Mouse (Mus musculus): ENCODE measurements at regions not wholly inside any gene's neighbourhood (a gene's known extent, or its start where the extent isn't known, plus 50 kb on each side); places are given as distances from the start of the nearest gene placed in this dataset.

GRCm38 (mm10) chr15:50246418-50247186 is 3638.1 kb upstream of the Gm7489 start:
- Histone ChIP-seq H3K4me3 (no peak overlapping the region), H3K27me3 (ENCODE audit: poor library complexity, severe bottlenecking) (no peaks in the 10 kb centered on the region), H3K27ac (no peak overlapping the region), H3K4me1 (no peaks in the 10 kb centered on the region), H3K36me3 (replicated peaks) (no peaks in the 10 kb centered on the region), H3K9me3 (no peaks in the 10 kb centered on the region)
- no peak for DNase-seq (ENCODE audit: extremely low spot score, low spot score)
- WGBS = 92% methylated on average over 15 of the region's 15 CpGs

- no peak overlapping the region for H3K4me3 ChIP-seq
- 89% methylated on average over 2 of the region's 2 CpGs for WGBS
- DNase-seq (ENCODE audit: extremely low spot score, low spot score) = no peak
Observed at GRCm38 (mm10) chr15:50260057-50260456, 3624.6 kb upstream of the Gm7489 start.

DNA sequence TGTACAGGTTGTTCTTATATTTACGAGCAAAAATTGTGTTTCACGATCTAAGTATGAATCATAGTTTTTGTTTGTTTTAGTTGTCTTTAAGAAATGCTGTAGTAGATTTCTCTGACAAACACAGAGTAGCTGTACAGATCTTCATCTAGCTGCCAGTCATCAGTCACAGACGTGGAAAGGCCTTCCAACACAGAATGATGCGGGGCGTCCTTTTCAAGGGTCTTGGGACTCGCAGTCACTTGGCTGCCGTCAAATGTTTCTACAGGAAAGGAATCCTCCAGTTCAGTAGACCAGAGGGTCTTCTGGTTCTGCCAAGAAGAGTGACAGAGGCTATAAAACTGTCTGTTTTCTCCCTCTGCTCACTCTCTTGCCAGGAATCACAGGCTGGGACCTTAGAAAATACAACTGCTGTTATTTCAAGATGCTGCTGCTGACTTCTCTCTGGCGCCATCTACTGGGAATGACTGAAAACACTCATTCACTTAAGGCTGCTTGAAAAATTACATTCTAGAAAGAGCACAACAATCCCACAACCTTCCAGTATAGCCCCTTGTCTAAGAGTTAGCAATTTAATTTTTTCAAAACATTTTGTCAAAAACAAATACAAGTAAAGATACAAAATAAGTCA is 3623.3 kb upstream of the Gm7489 start:
- 79% methylated on average over 8 of the region's 8 CpGs for WGBS
- no peak overlapping the region for H3K4me3 ChIP-seq
- no peaks in the 10 kb centered on the region for H3K36me3 ChIP-seq (replicated peaks)
- H3K27ac ChIP-seq = no peak overlapping the region
- no peaks in the 10 kb centered on the region for H3K27me3 ChIP-seq (ENCODE audit: poor library complexity, severe bottlenecking)
- H3K4me1 ChIP-seq = no peaks in the 10 kb centered on the region
- peak; percentile 36 for DNase-seq (ENCODE audit: extremely low spot score, low spot score)
- no peaks in the 10 kb centered on the region for H3K9me3 ChIP-seq

More at GRCm38 (mm10) chr15:50260057-50260456, 3624.6 kb upstream of the Gm7489 start:
- H3K27me3 ChIP-seq (ENCODE audit: poor library complexity, severe bottlenecking) = no peaks in the 10 kb centered on the region
- H3K9me3 ChIP-seq = no peaks in the 10 kb centered on the region
- no peak overlapping the region for H3K27ac ChIP-seq
- H3K4me1 ChIP-seq = no peaks in the 10 kb centered on the region
- H3K36me3 ChIP-seq (replicated peaks) = no peaks in the 10 kb centered on the region

GRCm38 (mm10) chr15:50267542-50267941 is 3617.2 kb upstream of the Gm7489 start:
- WGBS = 87% methylated on average over 1 of the region's 1 CpGs
- no peak overlapping the region for H3K4me3 ChIP-seq
- no peak for DNase-seq (ENCODE audit: extremely low spot score, low spot score)
- no peak overlapping the region for H3K27ac ChIP-seq
- no peaks in the 10 kb centered on the region for H3K36me3 ChIP-seq (replicated peaks)
- no peaks in the 10 kb centered on the region for H3K27me3 ChIP-seq (ENCODE audit: poor library complexity, severe bottlenecking)
- H3K9me3 ChIP-seq = no peaks in the 10 kb centered on the region
- no peaks in the 10 kb centered on the region for H3K4me1 ChIP-seq

DNA sequence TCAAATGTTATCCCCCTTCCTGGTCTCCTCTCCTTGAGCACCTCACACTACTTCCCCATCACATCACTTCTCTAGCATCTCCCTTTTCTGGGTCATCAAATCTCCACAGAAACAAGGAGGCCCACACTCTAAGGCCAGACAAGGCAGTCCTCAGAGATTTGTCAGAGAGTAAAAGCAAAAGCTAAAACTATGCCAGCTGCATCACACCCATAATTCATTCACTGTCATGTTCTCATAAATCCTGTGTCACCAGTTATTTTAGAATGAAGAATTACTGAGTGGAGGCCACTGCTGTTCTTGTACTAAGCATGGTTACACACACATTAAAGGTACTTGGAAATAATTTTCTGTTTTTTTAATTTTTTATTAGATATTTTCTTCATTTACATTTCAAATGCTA is 3613.1 kb upstream of the Gm7489 start:
- Histone ChIP-seq H3K36me3 (replicated peaks) (no peaks in the 10 kb centered on the region), H3K27ac (no peak overlapping the region), H3K9me3 (no peaks in the 10 kb centered on the region), H3K27me3 (ENCODE audit: poor library complexity, severe bottlenecking) (no peaks in the 10 kb centered on the region), H3K4me3 (no peak overlapping the region), H3K4me1 (no peaks in the 10 kb centered on the region)
- DNase-seq (ENCODE audit: extremely low spot score, low spot score) = no peak

DNA sequence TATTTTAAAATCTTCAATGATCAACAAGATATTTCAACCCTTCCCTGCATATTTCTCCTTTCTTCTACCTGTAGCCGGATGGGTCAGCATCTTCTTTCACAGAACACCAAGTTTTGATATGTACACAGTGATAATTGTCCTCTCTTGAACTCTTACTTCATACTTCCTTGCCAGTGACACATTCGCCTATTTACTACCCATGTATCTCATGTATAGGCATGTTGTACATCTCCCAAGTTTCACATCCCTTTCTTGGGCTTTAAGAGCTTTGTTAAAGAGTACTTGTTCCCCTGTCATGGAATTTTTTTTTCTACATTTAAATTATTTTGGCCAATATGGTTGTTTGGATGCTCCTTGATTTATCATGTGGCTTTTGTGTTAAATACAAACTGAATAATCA is 3602.1 kb upstream of the Gm7489 start:
- no peaks in the 10 kb centered on the region for H3K27me3 ChIP-seq (ENCODE audit: poor library complexity, severe bottlenecking)
- H3K36me3 ChIP-seq (replicated peaks) = no peaks in the 10 kb centered on the region
- H3K9me3 ChIP-seq = no peaks in the 10 kb centered on the region
- no peak overlapping the region for H3K27ac ChIP-seq
- WGBS = 83% methylated on average over 2 of the region's 2 CpGs
- no peaks in the 10 kb centered on the region for H3K4me1 ChIP-seq
- no peak overlapping the region for H3K4me3 ChIP-seq
- DNase-seq (ENCODE audit: extremely low spot score, low spot score) = no peak

DNA sequence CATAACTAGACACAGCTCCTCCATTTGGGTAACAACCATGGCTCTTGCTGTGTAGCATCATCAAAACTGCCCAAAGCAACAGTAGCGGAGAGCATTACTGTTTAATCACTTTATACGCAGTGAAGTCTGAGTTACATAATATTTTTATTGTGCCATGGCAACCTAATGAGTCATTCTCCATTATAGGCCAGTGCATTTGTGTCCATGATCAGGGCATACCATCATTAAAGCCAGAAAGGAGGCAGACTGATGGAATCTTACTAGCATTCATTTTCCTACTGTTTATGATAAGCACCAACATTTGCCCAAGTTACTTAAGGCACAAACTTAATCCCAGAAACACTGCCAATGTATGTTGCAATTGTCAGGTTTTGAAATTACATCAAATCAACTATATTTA is 3601.2 kb upstream of the Gm7489 start:
- DNase-seq (ENCODE audit: extremely low spot score, low spot score) = no peak
- Histone ChIP-seq H3K27ac (no peak overlapping the region), H3K9me3 (no peaks in the 10 kb centered on the region), H3K4me1 (no peaks in the 10 kb centered on the region), H3K4me3 (no peak overlapping the region), H3K27me3 (ENCODE audit: poor library complexity, severe bottlenecking) (no peaks in the 10 kb centered on the region), H3K36me3 (replicated peaks) (no peaks in the 10 kb centered on the region)
- WGBS = 95% methylated on average over 2 of the region's 2 CpGs

DNA sequence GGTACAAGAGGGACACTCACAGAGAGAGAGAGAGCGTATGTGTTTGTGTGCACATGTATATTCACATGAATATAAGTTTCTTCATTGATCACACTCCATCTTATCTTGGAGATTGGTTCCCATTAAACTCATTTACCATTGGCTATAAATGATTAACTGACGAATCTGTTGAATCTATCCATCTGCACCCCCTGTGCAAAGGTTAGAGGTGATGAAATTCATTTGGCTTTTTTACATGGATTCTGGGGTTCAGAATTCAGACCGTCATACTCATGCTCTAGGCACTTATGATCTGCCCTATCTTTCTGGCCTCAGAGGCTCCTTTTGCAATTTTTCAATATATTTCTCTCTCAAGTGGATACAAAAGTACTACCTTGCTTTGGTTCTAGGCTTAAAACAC is 3582.9 kb upstream of the Gm7489 start:
- no peak for DNase-seq (ENCODE audit: extremely low spot score, low spot score)
- no peaks in the 10 kb centered on the region for H3K4me1 ChIP-seq
- 96% methylated on average over 3 of the region's 3 CpGs for WGBS
- H3K36me3 ChIP-seq (replicated peaks) = no peaks in the 10 kb centered on the region
- no peaks in the 10 kb centered on the region for H3K27me3 ChIP-seq (ENCODE audit: poor library complexity, severe bottlenecking)
- H3K9me3 ChIP-seq = no peaks in the 10 kb centered on the region
- H3K27ac ChIP-seq = no peak overlapping the region
- no peak overlapping the region for H3K4me3 ChIP-seq

- no peaks in the 10 kb centered on the region for H3K9me3 ChIP-seq
- 95% methylated on average over 4 of the region's 4 CpGs for WGBS
Observed at GRCm38 (mm10) chr15:50304085-50304484, 3580.6 kb upstream of the Gm7489 start.

DNA sequence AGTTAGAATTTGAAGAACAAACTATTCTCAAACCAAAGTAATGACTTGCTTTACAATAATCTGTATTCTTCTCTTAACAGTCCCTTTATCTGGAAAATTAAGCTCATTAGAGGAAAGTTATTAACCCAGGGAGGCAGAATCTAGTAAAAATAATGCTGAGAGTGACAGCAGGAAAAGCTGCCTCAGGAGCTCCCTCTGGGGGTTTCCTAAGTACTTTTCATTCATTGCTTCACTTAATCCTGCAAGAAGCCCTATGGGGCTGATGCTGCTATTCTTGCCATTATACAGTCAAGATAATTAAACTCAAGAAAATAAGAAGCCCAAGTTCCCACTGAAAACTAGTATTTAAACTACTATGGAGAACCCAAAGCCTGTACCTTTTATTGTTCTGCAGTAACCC is 3563.9 kb upstream of the Gm7489 start:
- DNase-seq (ENCODE audit: extremely low spot score, low spot score) = no peak

More at GRCm38 (mm10) chr15:50304085-50304484, 3580.6 kb upstream of the Gm7489 start:
- Histone ChIP-seq H3K27ac (no peak overlapping the region), H3K4me1 (no peaks in the 10 kb centered on the region), H3K4me3 (no peak overlapping the region), H3K36me3 (replicated peaks) (no peaks in the 10 kb centered on the region), H3K27me3 (ENCODE audit: poor library complexity, severe bottlenecking) (no peaks in the 10 kb centered on the region)
- no peak for DNase-seq (ENCODE audit: extremely low spot score, low spot score)

GRCm38 (mm10) chr15:50345536-50345935 is 3539.2 kb upstream of the Gm7489 start:
- no peaks in the 10 kb centered on the region for H3K27me3 ChIP-seq (ENCODE audit: poor library complexity, severe bottlenecking)
- no peak overlapping the region for H3K4me3 ChIP-seq
- no peaks in the 10 kb centered on the region for H3K9me3 ChIP-seq
- H3K36me3 ChIP-seq (replicated peaks) = no peaks in the 10 kb centered on the region
- no peak overlapping the region for H3K27ac ChIP-seq
- WGBS = 92% methylated on average over 5 of the region's 5 CpGs
- no peak for DNase-seq (ENCODE audit: extremely low spot score, low spot score)
- no peaks in the 10 kb centered on the region for H3K4me1 ChIP-seq

More for the DNA sequence above, 3563.9 kb upstream of the Gm7489 start:
- Histone ChIP-seq H3K27me3 (ENCODE audit: poor library complexity, severe bottlenecking) (no peaks in the 10 kb centered on the region), H3K36me3 (replicated peaks) (no peaks in the 10 kb centered on the region), H3K4me1 (no peaks in the 10 kb centered on the region), H3K27ac (no peak overlapping the region), H3K9me3 (no peaks in the 10 kb centered on the region), H3K4me3 (no peak overlapping the region)

DNA sequence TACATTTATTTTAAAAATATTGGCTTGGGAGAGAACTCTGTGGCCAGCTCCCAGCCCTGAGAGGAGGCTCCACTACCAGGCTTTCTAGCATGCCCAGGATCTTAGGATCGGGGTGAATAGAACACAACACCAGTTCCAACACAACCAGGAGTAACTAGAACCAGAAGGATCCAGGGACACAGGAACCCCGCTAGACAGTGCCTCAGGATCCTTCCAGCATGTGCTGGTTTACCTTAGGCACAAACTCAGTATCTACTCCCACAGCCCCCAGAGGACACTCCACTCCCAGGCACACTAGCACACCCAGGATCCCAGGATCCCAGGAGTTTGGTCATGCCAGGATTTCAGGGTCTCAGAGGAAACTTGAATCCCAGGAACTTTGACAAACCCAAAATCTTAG is 3537.8 kb upstream of the Gm7489 start:
- no peak overlapping the region for H3K4me3 ChIP-seq
- WGBS = 93% methylated on average over 2 of the region's 2 CpGs
- H3K36me3 ChIP-seq (replicated peaks) = no peaks in the 10 kb centered on the region
- no peaks in the 10 kb centered on the region for H3K27me3 ChIP-seq (ENCODE audit: poor library complexity, severe bottlenecking)
- H3K27ac ChIP-seq = no peak overlapping the region
- no peaks in the 10 kb centered on the region for H3K4me1 ChIP-seq
- H3K9me3 ChIP-seq = no peaks in the 10 kb centered on the region
- DNase-seq (ENCODE audit: extremely low spot score, low spot score) = no peak

DNA sequence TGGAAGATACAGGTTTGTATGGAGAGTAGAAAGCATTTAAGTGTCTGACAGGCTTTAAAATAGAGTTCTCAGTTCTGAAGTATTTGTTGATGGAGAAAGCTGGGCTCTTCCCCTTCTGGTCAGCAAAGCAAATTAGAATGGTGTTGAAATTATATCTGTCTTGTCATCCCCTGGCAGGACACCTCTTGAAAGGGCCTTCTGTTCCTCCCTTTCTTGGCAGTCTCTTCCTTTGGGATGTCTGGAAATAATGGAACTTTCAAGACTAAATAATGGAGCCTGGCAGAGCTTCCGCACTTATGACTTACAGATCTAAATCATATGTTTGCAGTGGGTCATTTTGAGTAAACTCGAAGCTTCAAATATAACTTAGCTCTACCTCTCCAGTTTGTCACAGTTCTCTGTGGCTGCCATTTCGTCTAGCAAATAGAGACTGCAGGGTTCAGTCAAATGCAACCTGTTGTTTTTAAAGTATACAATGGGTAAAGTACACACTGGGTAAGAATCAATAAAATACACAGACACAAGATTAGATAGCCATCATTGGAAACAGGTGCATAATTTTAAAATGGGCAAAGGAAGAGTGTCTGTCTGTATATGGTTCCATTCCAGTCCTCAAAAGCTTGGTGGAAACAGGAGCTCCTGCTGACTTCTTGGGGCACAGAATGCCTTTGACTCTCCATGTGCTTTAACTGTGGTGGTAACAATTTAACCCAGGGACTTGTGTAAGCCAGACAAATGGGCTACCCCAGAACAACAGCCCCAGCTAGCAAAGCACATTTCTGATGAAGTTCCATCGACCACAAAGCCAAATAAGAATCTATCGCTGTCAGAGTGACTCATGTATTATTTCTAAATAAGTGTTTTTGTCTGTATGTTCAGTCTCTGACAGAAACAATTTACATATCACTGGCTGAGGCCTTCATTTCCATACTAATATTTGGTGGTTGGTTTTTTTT is 3524.4 kb upstream of the Gm7489 start:
- H3K27me3 ChIP-seq (ENCODE audit: poor library complexity, severe bottlenecking) = no peaks in the 10 kb centered on the region
- H3K27ac ChIP-seq = no peak overlapping the region
- WGBS = 88% methylated on average over 5 of the region's 5 CpGs
- DNase-seq (ENCODE audit: extremely low spot score, low spot score) = no peak
- no peaks in the 10 kb centered on the region for H3K4me1 ChIP-seq
- no peaks in the 10 kb centered on the region for H3K9me3 ChIP-seq
- no peak overlapping the region for H3K4me3 ChIP-seq
- H3K36me3 ChIP-seq (replicated peaks) = no peaks in the 10 kb centered on the region
